Mouse (Mus musculus): Measurements from ENCODE around the gene Kank3. TPM values are rescaled to one million over a fixed set of nuclear protein-coding genes. Genes with fewer than 3 reads are reported as not detected.

Gene Kank3
- polyA plus RNA-seq, 1 experiment from 2014 or later: 13.7 TPM

DNA sequence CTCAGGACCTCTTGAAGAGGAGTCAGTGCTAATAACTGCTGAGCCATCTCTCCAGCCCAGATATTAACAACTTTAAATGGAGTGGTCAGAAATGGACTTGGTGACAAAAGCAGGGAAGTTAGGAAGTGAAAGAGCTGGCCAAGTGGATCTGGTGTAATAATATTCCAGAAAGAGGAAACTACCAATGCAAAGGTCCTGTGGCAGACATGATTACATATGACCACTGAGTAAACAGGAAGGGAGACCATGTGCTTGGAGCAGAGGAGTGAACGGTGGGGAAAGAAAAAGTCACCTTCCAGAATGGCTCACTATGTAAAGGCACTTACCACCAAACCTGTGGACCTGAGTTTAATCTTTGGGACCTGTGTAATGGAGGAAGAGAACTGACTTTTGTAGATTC, 11.0 kb upstream of the Kank3 start:
- Histone ChIP-seq H3K4me3 (ENCODE audit: low read depth, low read length) (no peak overlapping the region), H3K4me2 (ENCODE audit: low read depth, low read length) (no peak overlapping the region), H3K9ac (ENCODE audit: low read depth, low read length) (no peak overlapping the region), H3K36me3 (ENCODE audit: control insufficient read depth, insufficient read depth) (no peaks in the 10 kb centered on the region), H3K4me1 (ENCODE audit: control insufficient read depth, low read depth, low read length) (peaks cover 3% of the 10 kb centered on the region; the same call in 1 of the 2 replicates), H3K27ac (ENCODE audit: low read length) (no peak overlapping the region), H3K27me3 (ENCODE audit: control insufficient read depth, insufficient read depth, low read depth, low read length) (no peaks in the 10 kb centered on the region), H3K9me3 (replicated peaks; ENCODE audit: control insufficient read depth, low read length) (no peaks in the 10 kb centered on the region)
- ATAC-seq (ENCODE audit: low read depth): no peak
- 20% methylated on average over 1 of the region's 1 CpGs for WGBS (ENCODE audit: insufficient replicate concordance)

DNA sequence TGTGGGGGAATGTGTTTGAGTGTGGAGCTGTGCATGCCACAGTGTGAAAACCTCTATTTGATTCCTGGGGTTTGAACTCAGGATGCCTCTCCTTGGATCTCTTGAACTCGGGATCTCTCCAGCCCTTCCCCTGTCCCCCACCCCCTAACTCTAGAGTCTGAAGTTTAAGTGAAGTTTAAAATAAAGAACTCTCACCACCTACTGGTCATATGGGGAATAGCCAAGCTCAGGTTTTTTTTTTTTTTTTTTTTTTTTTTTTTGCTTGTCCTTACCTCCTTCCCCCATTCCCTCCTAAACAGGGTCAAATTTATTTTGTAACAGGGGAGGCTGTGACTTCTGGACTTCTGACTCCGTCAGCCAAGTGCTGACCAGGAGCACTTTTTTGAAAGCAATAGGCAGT, 8.1 kb upstream of the Kank3 start:
- WGBS (ENCODE audit: insufficient replicate concordance): 1% methylated on average over 2 of the region's 2 CpGs
- Histone ChIP-seq H3K36me3 (ENCODE audit: control insufficient read depth, insufficient read depth) (no peaks in the 10 kb centered on the region), H3K4me1 (ENCODE audit: control insufficient read depth, low read depth, low read length) (peaks cover 5% of the 10 kb centered on the region; the same call in 1 of the 2 replicates), H3K27ac (ENCODE audit: low read length) (no peak overlapping the region), H3K9me3 (replicated peaks; ENCODE audit: control insufficient read depth, low read length) (no peaks in the 10 kb centered on the region), H3K27me3 (ENCODE audit: control insufficient read depth, insufficient read depth, low read depth, low read length) (no peaks in the 10 kb centered on the region), H3K9ac (ENCODE audit: low read depth, low read length) (no peak overlapping the region), H3K4me3 (ENCODE audit: low read depth, low read length) (no peak overlapping the region), H3K4me2 (ENCODE audit: low read depth, low read length) (no peak overlapping the region)
- no peak for ATAC-seq (ENCODE audit: low read depth)

DNA sequence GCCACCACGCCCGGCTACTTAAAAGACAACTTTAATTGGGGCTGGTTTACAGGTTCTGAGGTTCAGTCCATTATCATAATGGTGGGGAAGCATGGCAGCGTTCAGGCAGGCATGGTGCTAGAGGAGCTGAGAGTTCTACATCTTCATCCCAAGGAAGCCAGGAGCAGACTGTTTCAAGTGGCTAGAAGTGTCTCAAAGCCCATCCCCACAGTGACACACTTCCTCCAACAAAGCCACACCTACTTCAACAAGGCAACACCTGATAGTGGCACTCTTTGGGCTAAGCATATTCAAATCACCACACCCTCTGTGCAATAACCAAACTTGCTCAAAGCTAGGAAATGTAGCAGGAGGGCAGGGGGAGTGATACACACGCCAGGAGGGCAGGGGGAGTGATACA, 6.1 kb upstream of the Kank3 start:
- H3K4me3 ChIP-seq (ENCODE audit: low read depth, low read length): no peak overlapping the region
- H3K9me3 ChIP-seq (replicated peaks; ENCODE audit: control insufficient read depth, low read length): no peaks in the 10 kb centered on the region
- no peaks in the 10 kb centered on the region for H3K36me3 ChIP-seq (ENCODE audit: control insufficient read depth, insufficient read depth)
- no peaks in the 10 kb centered on the region for H3K27me3 ChIP-seq (ENCODE audit: control insufficient read depth, insufficient read depth, low read depth, low read length)
- H3K9ac ChIP-seq (ENCODE audit: low read depth, low read length): no peak overlapping the region
- H3K27ac ChIP-seq (ENCODE audit: low read length): no peak overlapping the region
- peaks cover 5% of the 10 kb centered on the region; the same call in 1 of the 2 replicates for H3K4me1 ChIP-seq (ENCODE audit: control insufficient read depth, low read depth, low read length)
- no peak overlapping the region for H3K4me2 ChIP-seq (ENCODE audit: low read depth, low read length)
- no peak for ATAC-seq (ENCODE audit: low read depth)
- WGBS (ENCODE audit: insufficient replicate concordance): 50% methylated on average over 4 of the region's 4 CpGs

DNA sequence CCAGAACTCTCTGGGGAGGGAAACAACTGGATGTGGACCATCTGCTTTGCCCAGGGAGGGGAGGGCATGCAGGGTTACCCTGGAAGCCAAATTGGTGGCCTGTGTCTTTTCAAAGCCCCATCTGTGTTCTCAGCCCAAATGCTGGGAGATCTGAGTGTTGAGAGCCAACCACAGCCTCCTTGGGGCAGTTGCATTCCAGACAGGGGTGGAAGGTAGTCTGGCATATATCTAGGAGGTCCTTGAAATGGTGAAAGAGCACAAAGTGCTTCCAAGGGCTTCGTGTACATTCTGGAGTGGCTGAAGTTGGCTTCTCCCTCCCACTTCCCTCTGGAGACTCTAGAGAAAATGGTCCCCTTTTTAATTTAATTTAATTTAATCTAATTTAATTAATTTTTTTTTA, 5.6 kb upstream of the Kank3 start:
- no peak overlapping the region for H3K4me3 ChIP-seq (ENCODE audit: low read depth, low read length)
- no peaks in the 10 kb centered on the region for H3K36me3 ChIP-seq (ENCODE audit: control insufficient read depth, insufficient read depth)
- H3K27ac ChIP-seq (ENCODE audit: low read length): no peak overlapping the region
- H3K27me3 ChIP-seq (ENCODE audit: control insufficient read depth, insufficient read depth, low read depth, low read length): no peaks in the 10 kb centered on the region
- H3K4me1 ChIP-seq (ENCODE audit: control insufficient read depth, low read depth, low read length): peaks cover 5% of the 10 kb centered on the region; the same call in 1 of the 2 replicates
- H3K9me3 ChIP-seq (replicated peaks; ENCODE audit: control insufficient read depth, low read length): no peaks in the 10 kb centered on the region
- 57% methylated on average over 1 of the region's 1 CpGs for WGBS (ENCODE audit: insufficient replicate concordance)
- ATAC-seq (ENCODE audit: low read depth): no peak
- H3K4me2 ChIP-seq (ENCODE audit: low read depth, low read length): no peak overlapping the region
- no peak overlapping the region for H3K9ac ChIP-seq (ENCODE audit: low read depth, low read length)

DNA sequence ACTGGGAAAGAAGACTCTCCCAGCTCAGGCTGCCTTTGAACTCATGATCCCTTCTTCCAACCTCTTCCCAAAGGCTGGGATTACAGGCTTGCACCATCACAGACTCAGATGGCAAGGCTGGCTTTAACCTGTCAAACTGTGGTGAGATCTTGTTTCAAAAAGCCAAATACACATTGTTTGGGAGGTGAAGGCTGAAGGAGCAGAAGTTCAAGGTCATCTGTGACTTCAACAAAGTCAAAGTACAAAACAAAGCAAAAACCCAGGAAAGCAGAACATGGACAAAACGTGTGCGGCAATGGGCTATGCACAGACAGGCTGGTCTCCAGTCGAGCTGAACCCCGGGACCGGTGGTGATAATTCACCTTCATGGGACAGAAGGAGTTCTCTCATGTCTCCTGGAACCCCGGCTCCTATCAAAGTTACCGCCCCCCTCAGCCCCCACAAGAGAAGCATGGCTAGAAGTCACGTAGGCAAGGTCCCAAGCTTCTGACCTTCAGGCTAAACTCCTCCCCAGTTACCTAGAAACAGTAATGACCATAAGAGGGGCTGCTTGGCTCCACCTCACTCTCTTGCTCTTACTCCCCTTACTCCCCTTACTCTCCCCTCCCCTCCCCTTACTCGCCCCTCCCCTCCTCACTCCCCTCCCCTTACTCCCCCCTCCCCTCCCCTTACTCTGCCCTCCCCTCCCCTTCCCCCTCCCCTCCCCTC, 3.0 kb upstream of the Kank3 start:
- Histone ChIP-seq H3K4me3 (ENCODE audit: low read depth, low read length) (no peak overlapping the region), H3K9ac (ENCODE audit: low read depth, low read length) (no peak overlapping the region), H3K9me3 (replicated peaks; ENCODE audit: control insufficient read depth, low read length) (no peaks in the 10 kb centered on the region), H3K4me1 (ENCODE audit: control insufficient read depth, low read depth, low read length) (peaks cover 11% of the 10 kb centered on the region), H3K27me3 (ENCODE audit: control insufficient read depth, insufficient read depth, low read depth, low read length) (peaks cover 10% of the 10 kb centered on the region), H3K4me2 (ENCODE audit: low read depth, low read length) (no peak overlapping the region), H3K27ac (ENCODE audit: low read length) (0 out of 2 replicates have a peak overlapping the region, but pooled peaks have one; percentile 30), H3K36me3 (ENCODE audit: control insufficient read depth, insufficient read depth) (no peaks in the 10 kb centered on the region)
- no peak for ATAC-seq (ENCODE audit: low read depth)
- WGBS (ENCODE audit: insufficient replicate concordance): 45% methylated on average over 9 of the region's 9 CpGs

DNA sequence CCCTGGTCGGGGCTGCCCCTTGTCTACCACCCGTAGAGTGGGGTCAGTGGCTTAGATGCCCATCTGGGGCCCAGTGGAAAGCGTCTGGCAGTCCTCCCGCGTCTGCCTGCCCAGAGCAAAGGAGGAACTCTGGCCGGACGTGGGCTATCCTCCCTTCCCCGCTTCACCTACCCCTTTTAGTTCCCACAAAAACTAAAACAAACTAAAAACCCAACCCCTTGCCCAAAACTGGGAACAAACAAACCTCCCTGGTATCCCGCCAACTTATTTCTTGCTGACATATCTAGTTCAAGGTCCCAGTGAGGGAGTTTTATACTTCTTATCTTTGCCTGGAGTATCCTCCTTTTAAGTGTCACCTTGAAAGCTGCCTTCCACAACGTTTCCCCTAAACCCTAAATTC, 2.1 kb upstream of the Kank3 start:
- Histone ChIP-seq H3K9me3 (replicated peaks; ENCODE audit: control insufficient read depth, low read length) (no peaks in the 10 kb centered on the region), H3K9ac (ENCODE audit: low read depth, low read length) (no peak overlapping the region), H3K4me2 (ENCODE audit: low read depth, low read length) (no peak overlapping the region), H3K27ac (ENCODE audit: low read length) (no peak overlapping the region), H3K36me3 (ENCODE audit: control insufficient read depth, insufficient read depth) (no peaks in the 10 kb centered on the region), H3K27me3 (ENCODE audit: control insufficient read depth, insufficient read depth, low read depth, low read length) (peaks cover 10% of the 10 kb centered on the region), H3K4me3 (ENCODE audit: low read depth, low read length) (no peak overlapping the region), H3K4me1 (ENCODE audit: control insufficient read depth, low read depth, low read length) (peaks cover 11% of the 10 kb centered on the region)
- no peak for ATAC-seq (ENCODE audit: low read depth)
- 16% methylated on average over 10 of the region's 10 CpGs for WGBS (ENCODE audit: insufficient replicate concordance)

DNA sequence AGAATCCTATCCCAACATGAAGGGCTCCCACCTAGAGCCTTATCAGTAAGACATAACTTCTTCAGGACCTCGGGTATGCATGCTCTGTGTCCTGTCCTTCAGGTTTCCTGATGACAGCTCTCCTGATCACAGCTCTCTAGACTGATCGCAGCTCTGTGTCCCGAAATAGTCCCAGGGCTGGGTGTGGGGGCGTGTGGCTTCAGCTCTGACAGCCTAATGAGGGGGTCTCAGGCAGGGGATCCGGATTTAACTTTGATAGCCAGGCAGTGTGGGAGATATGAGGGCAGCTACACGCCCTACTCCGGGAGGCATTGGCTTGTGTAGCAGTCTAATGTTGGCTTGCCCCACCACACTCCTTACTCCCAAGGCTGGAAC, 810 bp downstream of the Kank3 start:
- H3K36me3 ChIP-seq (ENCODE audit: control insufficient read depth, insufficient read depth): no peaks in the 10 kb centered on the region
- peak overlapping the region; percentile 82 for H3K4me2 ChIP-seq (ENCODE audit: low read depth, low read length)
- no peaks in the 10 kb centered on the region for H3K9me3 ChIP-seq (replicated peaks; ENCODE audit: control insufficient read depth, low read length)
- peaks cover 8% of the 10 kb centered on the region for H3K4me1 ChIP-seq (ENCODE audit: control insufficient read depth, low read depth, low read length)
- H3K27ac ChIP-seq (ENCODE audit: low read length): no peak overlapping the region
- no peak for ATAC-seq (ENCODE audit: low read depth)
- peak overlapping the region; percentile 56 for H3K4me3 ChIP-seq (ENCODE audit: low read depth, low read length)
- H3K9ac ChIP-seq (ENCODE audit: low read depth, low read length): 0 out of 2 replicates have a peak overlapping the region, but pooled peaks have one; percentile 19
- peaks cover 10% of the 10 kb centered on the region for H3K27me3 ChIP-seq (ENCODE audit: control insufficient read depth, insufficient read depth, low read depth, low read length)
- 9% methylated on average over 7 of the region's 7 CpGs for WGBS (ENCODE audit: insufficient replicate concordance)

DNA sequence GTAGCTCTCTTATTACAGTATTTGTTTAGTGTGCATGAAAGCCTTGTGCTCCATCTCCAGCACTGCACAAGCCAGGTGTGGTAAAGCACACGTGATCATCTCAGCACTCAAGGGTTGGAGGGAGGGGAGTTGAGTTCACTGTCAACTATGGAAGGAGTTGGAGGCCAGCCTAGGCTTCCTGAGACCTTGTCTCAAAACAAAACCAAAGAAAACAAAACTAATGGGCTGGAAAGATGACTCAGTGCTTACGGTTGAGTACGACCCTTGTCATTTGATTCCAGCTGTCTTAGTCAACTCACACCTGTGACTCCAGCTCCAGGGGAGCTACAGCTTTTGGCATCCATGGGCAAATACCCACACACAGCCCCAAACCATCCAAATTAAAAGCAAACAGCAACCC, 2.2 kb downstream of the Kank3 start:
- Histone ChIP-seq H3K9me3 (replicated peaks; ENCODE audit: control insufficient read depth, low read length) (no peaks in the 10 kb centered on the region), H3K4me2 (ENCODE audit: low read depth, low read length) (no peak overlapping the region), H3K27me3 (ENCODE audit: control insufficient read depth, insufficient read depth, low read depth, low read length) (peaks cover 10% of the 10 kb centered on the region), H3K36me3 (ENCODE audit: control insufficient read depth, insufficient read depth) (no peaks in the 10 kb centered on the region), H3K4me3 (ENCODE audit: low read depth, low read length) (no peak overlapping the region), H3K9ac (ENCODE audit: low read depth, low read length) (no peak overlapping the region), H3K4me1 (ENCODE audit: control insufficient read depth, low read depth, low read length) (peaks cover 16% of the 10 kb centered on the region), H3K27ac (ENCODE audit: low read length) (no peak overlapping the region)
- no peak for ATAC-seq (ENCODE audit: low read depth)
- WGBS (ENCODE audit: insufficient replicate concordance): 47% methylated on average over 3 of the region's 3 CpGs

DNA sequence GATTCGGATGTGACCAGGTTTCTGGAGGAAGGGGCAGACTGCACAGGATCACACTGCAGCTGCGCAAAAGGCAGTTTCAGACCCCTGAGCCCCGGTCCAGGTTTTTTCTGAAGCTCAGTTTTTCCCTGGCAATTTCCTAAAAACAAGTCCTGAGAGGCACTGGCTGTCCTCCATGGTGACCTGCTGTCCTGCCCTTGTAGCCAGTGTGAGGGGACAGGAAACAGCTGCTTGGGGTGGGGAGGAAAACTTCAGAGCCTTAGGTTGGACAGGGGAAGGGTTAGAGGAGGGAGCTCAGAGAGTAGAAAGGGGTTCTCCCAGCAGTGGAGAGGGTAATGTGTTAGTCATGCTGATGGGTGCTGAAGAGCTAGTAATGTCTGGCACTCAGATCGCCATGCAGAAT, 2.7 kb downstream of the Kank3 start:
- Histone ChIP-seq H3K4me1 (ENCODE audit: control insufficient read depth, low read depth, low read length) (peaks cover 20% of the 10 kb centered on the region), H3K4me2 (ENCODE audit: low read depth, low read length) (no peak overlapping the region), H3K27ac (ENCODE audit: low read length) (no peak overlapping the region), H3K27me3 (ENCODE audit: control insufficient read depth, insufficient read depth, low read depth, low read length) (peaks cover 10% of the 10 kb centered on the region), H3K4me3 (ENCODE audit: low read depth, low read length) (no peak overlapping the region), H3K36me3 (ENCODE audit: control insufficient read depth, insufficient read depth) (no peaks in the 10 kb centered on the region), H3K9me3 (replicated peaks; ENCODE audit: control insufficient read depth, low read length) (no peaks in the 10 kb centered on the region), H3K9ac (ENCODE audit: low read depth, low read length) (no peak overlapping the region)
- no peak for ATAC-seq (ENCODE audit: low read depth)
- 49% methylated on average over 4 of the region's 4 CpGs for WGBS (ENCODE audit: insufficient replicate concordance)

Measured in liver, embryonic 16.5 days (tissue).